Mouse (Mus musculus) thymus, adult 18-20 months (tissue): ENCODE data around the gene Id3.
A peak's percentile ranks its signal among the peaks of the same experiment; 100 is the strongest.

ENCODE experiments used
- DNase-seq, 2 experiments: peaks; one replicate each; pipeline ENCODE4 v3.0.0; 2022; ENCODE audit warnings: mixed read lengths in 2 of 2

The Id3 gene

DNA sequence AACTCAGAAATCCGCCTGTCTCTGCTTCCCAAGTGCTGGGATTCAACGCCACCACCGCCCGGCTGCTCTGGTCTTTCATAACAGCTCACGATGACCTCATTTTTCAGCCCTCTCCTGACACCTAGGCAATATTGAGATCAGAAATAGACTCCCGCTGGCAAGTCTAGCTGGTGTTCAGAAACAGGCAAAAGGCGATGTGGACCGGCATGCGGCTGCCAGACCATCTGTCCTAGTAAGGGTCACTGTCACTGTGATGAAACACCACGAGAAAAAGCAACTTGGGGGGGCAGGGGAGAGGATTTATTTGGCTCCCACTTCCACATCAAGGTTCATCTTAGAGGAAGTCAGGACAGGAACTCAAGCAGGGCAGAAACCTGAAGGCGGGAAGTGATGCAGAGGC, 17.8 kb upstream of the Id3 start:
- no peak for DNase-seq

DNA sequence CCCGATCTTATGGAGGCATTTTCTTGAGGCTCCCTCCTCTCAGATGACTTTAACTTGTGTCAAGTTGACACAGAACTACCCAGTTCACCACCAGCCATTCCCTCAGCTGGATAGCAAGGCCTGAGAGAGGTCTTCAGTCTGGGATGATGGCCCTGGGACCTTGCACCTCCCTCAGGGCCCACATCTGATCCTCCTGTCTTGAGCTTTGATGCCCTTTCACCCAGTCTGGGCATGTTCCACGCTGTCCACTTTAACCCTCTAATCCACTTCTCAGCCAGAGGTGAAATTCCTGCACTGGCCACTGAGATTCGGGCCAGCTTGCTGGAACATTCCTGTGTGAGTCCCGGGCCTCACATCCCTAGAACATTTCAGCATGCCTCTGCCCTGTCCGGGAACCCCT, 17.3 kb upstream of the Id3 start:
- no peak for DNase-seq

DNA sequence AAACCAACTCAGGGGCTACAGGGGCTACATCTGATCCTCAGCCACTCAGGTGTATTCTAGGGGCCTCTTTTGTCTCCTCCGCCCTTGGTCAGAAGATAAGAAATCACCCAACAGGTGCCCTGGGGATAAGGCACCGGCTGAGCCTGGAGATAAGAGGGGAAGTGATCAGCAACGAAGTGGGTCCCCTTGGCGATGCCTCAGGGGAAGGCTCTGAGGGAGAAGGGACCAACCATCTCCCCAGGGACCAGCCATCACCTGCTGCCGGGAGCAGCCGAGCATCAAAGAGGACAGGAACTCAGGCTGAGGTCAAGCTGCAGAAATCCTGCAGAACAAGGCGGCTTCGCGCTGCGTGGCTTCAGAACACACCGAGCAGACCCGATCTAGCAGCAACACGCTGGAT, 15.6 kb upstream of the Id3 start:
- no peak for DNase-seq

DNA sequence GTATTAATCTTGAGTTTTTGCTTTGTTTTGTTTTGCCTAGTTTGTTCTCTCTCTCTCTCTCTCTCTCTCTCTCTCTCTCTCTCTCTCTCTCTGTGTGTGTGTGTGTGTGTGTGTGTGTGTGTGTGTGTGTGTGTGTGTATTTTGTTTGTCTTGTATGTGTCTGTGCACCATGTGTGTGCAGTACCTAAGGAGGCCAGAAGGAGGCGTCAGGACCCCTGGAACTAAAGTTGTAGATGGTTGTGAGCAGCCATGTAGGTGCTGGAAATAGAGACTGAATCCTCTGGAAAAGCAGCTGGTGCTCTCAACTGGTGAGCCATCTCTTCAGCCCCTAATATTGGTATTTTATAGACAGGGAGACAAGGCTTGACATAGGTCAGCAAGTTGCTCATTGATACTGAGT, 13.5 kb upstream of the Id3 start:
- DNase-seq, result no peak

DNA sequence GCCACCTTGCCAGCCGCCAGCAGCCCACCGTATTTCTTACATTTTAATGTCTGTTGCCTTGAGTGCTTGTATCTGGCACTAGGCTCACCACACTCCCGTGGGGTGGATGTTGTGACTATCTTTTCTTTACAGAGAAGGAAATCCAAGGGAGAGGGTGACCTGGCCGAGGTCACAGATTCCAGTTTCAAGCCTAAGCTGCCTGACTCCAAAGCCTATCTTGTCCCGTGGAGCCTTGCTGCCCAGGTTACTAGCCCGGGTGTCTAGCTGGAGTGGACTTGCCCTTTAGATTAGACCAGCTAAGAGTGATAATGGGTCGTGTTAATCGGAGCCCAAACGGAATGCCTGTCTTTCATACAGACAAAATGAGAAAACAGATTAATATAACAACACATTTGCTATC, 9.5 kb upstream of the Id3 start:
- DNase-seq, result no peak

DNA sequence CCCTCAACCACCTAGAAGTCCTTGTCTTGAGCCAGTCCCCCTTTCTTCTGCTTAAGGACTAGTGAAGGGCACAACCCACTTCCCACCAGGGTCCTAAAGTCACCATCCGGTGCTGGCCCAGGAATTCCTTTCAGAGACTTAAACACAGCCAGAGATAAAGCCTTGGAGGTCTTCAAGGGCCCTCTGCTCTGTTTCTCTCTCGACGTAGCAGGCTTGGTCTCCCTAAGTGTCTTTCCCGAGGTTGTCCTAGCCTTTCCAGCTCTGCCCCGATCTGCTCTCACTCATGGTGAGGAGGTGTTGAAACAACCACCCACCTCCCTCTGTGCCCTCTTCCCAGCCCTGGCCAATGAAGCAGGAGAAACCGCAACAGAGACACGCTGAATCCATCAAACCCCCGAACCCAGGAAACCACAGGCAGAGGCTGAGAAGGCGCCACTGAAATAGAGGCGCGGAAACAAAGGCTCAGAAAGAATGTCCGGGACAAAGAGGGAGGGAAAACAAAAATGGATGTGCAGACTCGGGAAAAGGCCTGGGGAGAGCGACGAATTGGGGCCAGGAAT, 8.8 kb upstream of the Id3 start:
- DNase-seq, result no peak

DNA sequence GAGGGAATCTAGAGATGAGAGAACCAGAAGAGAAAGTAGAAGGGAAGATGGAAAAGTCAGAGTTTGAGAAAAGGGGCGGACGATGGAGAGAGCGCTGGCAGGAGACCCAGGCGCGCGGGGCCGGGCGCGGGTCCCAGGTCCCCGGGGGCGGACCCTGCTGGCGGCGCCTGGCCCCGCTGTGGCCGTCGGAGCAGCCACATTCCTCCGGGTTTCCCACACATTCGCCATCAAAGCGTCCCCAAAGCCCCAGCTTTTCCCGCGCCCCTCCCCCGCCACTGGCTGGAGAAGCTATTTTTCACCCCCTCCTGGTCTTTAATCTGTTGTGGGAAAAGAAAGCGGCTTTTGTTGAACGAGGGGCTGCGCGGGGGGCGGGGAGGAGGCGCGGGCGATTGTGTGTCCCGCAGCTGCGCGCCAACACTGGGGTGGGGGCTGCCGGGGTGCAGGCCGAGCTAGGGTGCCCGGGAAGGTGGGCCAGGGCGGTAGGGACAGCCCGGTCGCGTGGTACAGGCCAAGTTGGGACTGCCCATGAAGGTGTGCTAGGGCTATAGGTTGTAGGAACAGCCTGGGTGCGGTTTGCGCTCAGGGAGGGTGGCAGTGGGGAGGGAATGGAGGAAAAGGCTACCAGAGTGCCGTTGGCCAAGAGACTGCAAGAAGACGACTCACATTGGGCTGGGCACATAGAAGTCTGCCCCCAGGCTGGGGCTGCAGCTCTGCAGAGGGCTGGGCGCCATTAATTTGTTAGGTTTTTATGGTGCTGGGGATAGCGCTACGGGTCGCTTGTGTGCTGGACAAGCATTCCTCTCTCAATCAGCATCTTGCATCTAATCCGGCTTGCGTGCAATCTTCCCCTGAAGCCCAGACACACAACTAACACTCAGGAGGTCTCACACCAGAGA, 8.1 kb upstream of the Id3 start:
- no peak for DNase-seq

DNA sequence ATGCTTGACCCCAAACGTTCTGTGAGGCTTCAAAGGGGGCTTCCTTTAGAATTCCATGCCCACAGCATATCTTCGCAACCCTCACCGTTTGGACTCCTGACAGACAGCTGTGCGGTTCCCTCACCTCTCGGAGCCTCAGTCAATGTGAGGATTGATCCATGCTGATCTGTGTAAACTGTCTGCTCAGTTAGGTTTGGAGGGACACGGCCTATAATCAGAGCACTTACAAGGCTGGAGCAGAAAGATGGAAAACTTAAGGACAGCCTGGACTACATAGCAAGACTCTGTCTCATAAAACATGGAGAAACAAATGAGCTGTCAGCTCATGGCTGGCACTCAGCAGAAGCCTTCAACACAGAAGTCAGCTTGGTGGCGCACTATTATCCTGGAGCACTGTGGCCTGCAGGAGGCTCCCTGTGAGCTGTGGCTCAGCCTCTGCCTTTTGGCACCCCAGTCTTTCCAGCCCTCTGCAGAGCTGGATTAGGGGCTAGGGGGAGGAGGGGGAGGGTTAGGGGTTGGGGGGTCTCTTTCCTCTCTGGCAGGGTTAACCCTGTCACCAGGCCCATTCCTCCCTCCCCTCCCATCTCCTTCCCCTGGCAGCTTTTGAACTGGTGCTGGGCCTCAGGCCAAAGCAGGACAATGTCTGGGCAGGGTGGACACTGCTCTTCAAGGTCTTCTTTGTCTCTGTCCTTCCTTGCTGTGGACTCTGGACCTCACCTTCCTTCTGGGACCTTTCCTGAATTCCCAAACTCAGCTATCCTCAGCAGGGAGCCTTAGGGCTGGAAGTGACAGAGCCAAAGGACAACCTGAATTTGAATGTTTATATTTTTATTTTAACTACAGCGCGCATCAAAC, 7.2 kb upstream of the Id3 start:
- DNase-seq, result no peak

DNA sequence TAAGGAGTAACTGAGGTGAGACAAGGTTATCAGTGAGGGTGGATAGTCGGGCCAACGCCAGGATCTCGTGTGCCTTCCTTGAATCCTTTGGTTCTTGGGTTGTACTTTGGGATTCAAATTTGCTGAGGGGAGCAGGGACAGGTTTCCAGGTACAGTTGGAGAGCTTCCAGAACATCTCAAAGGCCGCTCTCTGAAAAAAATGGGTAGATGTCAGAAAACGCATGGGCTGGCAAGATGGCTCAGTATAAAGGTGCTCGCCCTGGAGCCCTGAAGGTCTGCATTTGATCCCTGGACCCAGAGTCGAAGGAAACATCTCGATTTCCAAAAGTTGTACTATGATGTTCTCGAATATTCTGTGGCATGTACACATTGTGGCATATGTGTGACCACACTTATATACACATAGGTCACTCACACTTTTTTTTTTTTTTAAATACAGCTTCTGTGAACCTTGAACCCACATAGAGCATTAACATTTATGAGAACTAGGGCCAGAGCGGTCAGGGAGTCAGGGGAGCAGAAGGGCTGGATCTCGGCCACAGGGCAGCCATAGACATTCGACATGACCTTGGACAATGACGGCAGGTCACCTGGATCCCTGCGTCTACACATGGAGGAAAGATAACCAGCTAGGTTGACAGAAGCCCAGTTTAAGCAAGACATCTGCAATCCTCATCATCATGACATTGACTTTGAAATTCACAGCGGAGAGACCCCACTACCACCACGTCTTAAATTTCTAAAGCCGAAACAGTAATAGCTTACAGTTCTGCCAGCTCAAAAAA, 3.8 kb upstream of the Id3 start:
- DNase-seq, result no peak

DNA sequence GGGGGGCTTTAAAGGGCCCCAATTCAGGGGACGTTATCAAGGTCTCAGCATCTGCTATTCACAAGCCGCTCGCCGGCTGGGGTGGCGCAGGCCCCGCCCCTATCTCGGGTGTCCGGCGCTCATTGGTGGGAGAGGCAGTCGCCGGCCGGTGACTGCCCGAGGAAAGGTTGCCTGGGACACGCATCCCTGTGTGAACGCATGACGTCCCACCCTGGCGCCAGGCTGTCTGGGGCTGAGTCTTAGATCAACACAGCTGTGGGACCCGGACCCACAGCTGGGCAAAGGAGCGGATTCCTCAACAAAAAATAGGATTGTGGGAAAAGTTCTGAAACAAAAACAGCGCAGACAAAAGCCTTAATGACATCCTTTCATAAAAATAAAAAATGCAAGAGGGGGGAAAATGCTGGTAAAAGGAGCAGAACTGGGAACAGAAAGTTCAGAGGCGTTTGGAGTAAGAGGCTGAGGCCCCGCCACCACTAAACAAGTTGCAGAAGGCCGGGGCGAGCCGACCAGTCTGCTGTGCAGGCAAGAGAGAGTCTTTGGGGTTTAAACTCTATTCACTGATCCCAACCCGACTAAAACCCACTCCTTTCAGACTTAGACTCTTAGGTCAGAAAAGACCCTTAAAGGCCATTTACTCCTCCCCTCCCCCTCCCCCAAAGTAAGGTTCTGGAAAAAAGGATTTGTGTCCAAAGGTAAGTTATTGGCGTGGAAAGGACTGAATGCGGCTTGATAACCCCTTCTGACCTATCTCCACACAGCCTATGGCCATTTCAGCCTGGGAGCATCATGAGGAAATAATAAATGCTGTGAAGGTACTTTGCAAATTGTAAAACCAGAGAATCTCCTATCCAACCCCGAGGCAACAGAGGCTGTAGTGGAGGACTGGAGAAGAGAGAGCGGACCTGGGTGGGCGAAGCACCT, 2.7 kb upstream of the Id3 start:
- DNase-seq, result peak; percentile 49 to 57

DNA sequence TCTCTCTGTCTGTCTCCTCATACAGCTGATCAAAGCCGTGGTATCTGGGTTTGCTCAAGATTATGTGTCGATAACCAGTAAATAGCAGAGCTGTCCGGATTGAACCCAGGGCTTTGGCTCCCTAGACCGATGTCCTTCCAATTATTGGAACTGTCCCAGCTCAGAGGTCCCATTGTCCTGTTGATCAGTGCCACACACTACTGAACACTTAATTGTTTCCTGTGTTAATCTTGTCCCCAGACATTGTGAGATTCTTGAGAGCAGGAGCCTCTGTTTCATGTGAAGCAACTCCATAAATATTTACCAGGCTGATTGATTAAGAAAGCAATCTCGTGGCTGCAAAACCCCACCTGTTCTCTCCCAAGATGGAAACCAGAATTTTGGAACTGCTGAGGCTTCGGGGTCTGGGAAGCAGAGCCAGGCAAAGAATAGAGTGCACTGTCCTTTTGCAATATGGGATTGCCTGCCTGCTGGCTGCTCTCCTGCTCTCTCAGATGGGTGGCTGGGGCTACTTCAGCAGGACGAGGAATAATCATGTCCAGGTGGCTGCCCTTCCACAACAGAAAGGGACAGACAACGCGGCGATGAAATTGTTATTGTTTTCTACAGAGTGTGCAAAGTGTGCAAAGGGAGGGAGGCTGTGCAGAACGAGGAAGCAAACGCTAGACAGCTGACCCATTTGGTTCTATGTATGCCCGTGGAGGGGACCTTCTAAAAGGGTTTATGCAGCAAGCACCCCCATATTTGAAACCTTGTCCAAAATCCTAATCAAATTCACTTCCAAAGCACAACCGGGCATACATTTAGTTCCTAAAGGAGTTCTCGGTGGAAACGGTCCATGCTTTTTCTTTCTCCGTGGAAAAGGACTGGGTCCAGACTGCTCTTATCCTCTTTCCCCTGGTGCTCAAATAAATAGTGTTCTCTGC, 767 bp upstream of the Id3 start:
- no peak for DNase-seq

DNA sequence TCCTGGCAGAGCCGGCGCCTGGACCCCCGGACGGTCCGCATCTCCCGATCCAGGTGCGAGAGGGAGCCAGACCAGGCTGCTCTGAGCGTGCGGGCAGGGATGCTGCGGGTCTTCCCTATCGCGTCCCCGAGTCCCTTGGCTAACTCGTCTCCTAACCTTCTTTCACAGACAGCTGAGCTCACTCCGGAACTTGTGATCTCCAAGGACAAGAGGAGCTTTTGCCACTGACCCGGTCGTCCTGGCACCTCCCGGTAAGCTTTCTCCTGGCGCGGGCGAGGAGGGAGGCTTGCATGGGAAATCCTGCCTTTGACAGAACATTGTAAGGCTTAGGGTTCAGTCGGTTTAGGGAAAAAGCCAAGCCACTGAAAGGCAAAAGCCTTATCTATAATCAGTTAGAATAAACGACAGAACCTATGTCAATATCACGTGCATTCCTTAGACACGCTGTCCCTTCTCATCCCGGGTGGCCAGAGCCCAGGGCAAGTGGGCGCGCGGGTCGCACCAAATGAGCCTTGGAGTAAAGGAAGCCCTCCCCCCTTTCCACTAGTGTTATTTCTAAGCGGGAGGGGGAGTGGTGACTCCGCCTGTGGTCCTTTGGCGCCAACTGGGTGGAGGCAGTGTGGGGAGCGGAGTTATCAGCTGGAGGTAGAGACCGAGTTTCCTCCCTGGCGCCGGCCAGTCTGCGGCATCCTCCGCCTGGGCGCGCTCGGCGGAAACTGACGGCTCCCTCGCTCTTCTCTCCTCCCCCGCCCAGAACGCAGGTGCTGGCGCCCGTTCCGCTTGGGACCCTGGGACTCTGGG, 1.0 kb downstream of the Id3 start:
- DNase-seq, result peak; percentile 73 to 78

DNA sequence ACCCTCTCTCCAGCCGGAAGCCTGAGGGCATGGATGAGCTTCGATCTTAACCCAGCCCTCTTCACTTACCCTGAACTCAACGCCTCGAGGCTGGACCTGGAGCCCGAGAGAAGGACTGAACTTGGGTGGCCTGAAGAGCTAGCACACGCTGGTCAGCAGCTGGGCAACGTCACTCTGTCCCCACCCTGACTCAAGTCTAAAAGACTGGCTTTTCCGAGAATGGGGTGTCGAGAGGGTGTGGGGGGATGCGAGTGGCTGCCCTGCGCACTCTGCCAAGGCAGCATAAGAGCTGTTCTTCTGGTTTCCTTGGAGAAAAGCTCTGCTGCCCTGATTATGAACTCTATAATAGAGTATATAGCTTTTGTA, 1.6 kb downstream of the Id3 start:
- DNase-seq, result no peak

DNA sequence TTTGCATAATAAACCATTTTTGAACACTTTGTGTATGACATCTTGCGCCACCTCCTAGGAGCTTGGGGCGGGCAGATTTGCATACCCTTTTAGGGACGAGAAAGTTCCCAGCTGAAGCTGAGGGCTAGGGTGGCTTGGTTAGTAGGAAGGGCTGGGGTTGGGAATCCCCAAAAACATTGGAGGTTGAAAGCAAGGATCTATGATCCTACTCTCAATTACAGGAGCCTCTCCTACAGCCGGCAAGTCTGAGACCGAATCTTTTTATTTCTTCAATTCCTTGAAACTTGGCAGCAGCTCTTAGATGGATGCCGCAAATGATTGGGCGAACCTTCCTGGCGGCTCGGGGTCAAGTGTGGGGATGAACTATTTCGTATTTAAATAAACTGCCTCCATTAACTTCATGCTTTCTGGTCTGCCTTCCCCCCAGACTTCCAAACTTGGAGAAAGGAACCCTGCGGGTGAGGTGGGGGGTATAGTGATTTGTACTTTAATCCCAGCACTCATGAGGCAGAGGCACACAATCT, 2.1 kb downstream of the Id3 start:
- DNase-seq, result no peak

DNA sequence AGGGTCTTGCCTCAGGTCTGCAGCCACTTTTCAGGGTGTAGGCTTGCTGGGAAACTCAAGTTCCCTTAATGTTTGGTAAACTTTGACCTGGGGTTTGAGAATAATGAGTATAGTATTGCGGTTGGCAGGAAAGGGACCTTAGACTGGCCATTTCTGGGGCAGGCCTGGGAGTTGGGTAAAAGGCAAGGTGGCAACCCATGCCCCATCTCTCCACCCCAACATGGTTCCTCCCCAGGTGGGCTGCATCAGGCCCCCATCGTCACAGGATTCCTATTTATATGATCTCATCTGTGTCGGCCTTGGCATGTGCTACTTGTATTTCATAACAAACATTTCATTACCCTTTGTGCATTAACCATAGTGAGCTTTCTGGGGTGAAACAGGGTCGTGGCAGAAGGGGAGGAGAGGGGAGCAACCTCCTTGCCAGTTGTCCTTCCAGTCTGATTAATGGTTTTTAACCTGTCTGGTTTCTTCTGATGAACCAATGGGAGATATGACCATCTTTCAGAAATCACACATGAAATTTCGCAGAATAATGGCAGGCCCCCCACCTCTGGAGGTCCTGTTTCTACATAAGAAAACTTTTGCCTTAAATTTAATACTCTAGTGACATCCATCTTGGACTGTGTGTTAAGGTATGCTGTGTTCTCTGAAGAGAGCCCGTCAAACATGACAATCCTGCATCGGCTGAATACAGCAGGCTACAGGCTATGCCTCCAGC, 2.9 kb downstream of the Id3 start:
- DNase-seq, result no peak

DNA sequence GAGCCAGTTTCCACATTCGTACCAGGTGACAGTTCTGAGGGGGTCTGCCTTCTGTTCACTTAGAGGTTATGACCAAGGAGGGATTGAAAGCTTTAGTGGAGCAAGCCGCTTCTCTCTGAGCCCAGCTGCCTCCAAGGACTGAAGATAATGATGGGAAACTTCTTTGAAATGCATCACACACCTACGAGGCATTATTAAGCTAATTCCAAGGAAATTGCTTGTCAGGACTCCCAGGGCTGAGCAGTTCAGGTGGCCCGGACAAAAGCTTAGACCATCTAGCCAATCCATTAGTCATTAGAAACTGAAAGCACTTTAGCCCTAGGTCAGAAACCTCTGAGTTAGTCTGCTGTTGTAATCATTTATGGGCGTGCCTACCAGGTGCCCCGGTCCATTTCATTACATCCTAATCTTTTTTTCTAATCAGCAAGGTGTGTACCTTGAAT, 3.4 kb downstream of the Id3 start:
- DNase-seq, result no peak

DNA sequence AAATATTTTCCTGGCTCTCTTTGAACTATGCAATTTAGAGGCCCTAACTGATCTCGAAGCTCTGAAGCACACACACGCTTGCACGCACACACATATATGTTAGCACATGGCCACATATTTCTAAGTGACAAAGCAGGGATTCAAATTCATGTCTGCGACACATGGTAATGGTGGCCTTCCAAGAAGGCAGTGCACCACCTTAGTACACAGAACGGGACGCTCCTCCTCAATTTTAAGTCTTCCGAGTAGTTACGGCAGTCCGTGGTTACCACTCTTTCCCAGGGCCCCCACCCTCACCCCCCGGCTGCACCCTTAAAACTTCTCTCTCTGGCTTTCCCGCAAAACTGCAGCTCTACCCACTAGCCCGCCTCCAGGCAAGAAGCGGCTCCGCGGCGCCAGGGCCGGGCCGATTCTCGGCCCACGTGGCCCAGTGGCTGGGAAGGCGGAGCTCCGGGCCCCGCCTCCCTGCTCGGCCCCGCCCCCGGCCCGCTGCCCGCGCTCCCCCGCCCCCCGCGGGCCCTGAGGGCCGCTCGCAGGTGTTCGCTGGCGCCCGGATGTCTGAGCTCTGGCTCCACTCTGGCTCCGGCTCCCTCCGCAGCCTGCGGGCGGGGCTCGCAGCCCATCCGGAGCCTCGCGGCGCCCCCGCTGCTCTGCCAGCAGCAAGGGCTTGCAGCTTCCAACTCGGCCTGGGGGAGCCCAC, 4.3 kb downstream of the Id3 start:
- peak; percentile 90 to 92 for DNase-seq
